Mouse (Mus musculus) hindbrain, embryonic 13.5 days (tissue): ENCODE results near the gene Cd5. TPM values are rescaled to one million over a fixed set of nuclear protein-coding genes. Genes with fewer than 3 reads are reported as not detected.

Experiments
- ATAC-seq: fragments of 200-750 bp; cut with Nextera tagmentation; 2 replicates; pipeline ENCODE4 v1.8.0; 2017; ENCODE audit warnings: moderate TSS enrichment; ENCODE audit not compliant: low FRiP score
- H3K27ac ChIP-seq: fragments of 300-500 bp; sonication (generic); 2 replicates; pipeline ENCODE4 v1.5.1; 2015; ENCODE audit warnings: inconsistent platforms, mild to moderate bottlenecking, moderate library complexity
- H3K27me3 ChIP-seq: fragments of 300-500 bp; sonication (generic); 2 replicates; pipeline ENCODE4 v1.6.1; 2015; ENCODE audit warnings: mild to moderate bottlenecking, inconsistent platforms
- H3K36me3 ChIP-seq: fragments of 300-500 bp; sonication (generic); 2 replicates; pipeline ENCODE4 v1.6.1; 2015; ENCODE audit warnings: mild to moderate bottlenecking, inconsistent platforms
- H3K4me1 ChIP-seq: fragments of 300-500 bp; sonication (generic); replicated peaks from 2 replicates; pipeline ENCODE4 v1.6.1; 2015; ENCODE audit warnings: inconsistent platforms
- H3K4me2 ChIP-seq: fragments of 300-500 bp; sonication (generic); 2 replicates; pipeline ENCODE4 v1.6.1; 2015; ENCODE audit warnings: inconsistent platforms, mild to moderate bottlenecking, moderate library complexity
- H3K4me3 ChIP-seq: fragments of 300-500 bp; sonication (generic); 2 replicates; pipeline ENCODE4 v1.5.1; 2015; ENCODE audit warnings: mild to moderate bottlenecking, inconsistent platforms
- H3K9ac ChIP-seq: fragments of 300-500 bp; sonication (generic); 2 replicates; pipeline ENCODE4 v1.6.1; 2015; ENCODE audit warnings: mild to moderate bottlenecking, inconsistent platforms
- H3K9me3 ChIP-seq: fragments of 300-500 bp; sonication (generic); 2 replicates; pipeline ENCODE4 v1.6.1; 2016; ENCODE audit warnings: inconsistent platforms
- WGBS: fragments of 180-500 bp; shearing (Covaris S2); methylation state at CpG from one replicate; pipeline ENCODE4 v1.1.7; 2015; 5-methylcytosine and 5-hydroxymethylcytosine counted together
- polyA plus RNA-seq: library from polyadenylated mRNA; unstranded; fragments of >200 nt; fragmentation: Nextera tagmentation; extraction: Ambion mirVana; gene quantifications from 2 replicates; pipeline ENCODE4 v1.2.1, GENCODE M21; 2015

Gene Cd5
- polyA plus RNA-seq, 1 experiment from 2014 or later: 0.35 TPM

- ATAC-seq: no peak
- Histone ChIP-seq H3K4me1 (peaks cover 33% of the 10 kb centered on the region), H3K9ac (no peak overlapping the region), H3K9me3 (no peaks in the 10 kb centered on the region), H3K4me3 (no peak overlapping the region), H3K27ac (peak overlapping the region; percentile 93), H3K27me3 (no peaks in the 10 kb centered on the region), H3K4me2 (no peak overlapping the region), H3K36me3 (peaks cover 58% of the 10 kb centered on the region)
- WGBS: 49% methylated on average over 6 of the region's 6 CpGs
These were observed 29.9 kb downstream of the Cd5 start for GRCm38 (mm10) chr19:10708900-10709299.

GRCm38 (mm10) chr19:10707881-10708280, 30.9 kb downstream of the Cd5 start:
- ATAC-seq: no peak
- H3K4me3 ChIP-seq: no peak overlapping the region
- peaks cover 33% of the 10 kb centered on the region for H3K4me1 ChIP-seq
- H3K27ac ChIP-seq: no peak overlapping the region; the same call in 1 of the 2 replicates
- H3K27me3 ChIP-seq: no peaks in the 10 kb centered on the region
- H3K36me3 ChIP-seq: peaks cover 48% of the 10 kb centered on the region
- WGBS: 94% methylated on average over 1 of the region's 1 CpGs
- no peak overlapping the region for H3K4me2 ChIP-seq
- no peaks in the 10 kb centered on the region for H3K9me3 ChIP-seq
- no peak overlapping the region for H3K9ac ChIP-seq

GRCm38 (mm10) chr19:10707087-10707875, 31.5 kb downstream of the Cd5 start:
- no peak overlapping the region for H3K9ac ChIP-seq
- no peak for ATAC-seq
- H3K27ac ChIP-seq: no peak overlapping the region; the same call in 1 of the 2 replicates
- no peaks in the 10 kb centered on the region for H3K9me3 ChIP-seq
- peaks cover 42% of the 10 kb centered on the region for H3K36me3 ChIP-seq
- WGBS: 75% methylated on average over 13 of the region's 13 CpGs
- H3K4me3 ChIP-seq: no peak overlapping the region
- H3K4me2 ChIP-seq: no peak overlapping the region
- no peaks in the 10 kb centered on the region for H3K27me3 ChIP-seq
- peaks cover 33% of the 10 kb centered on the region for H3K4me1 ChIP-seq

DNA sequence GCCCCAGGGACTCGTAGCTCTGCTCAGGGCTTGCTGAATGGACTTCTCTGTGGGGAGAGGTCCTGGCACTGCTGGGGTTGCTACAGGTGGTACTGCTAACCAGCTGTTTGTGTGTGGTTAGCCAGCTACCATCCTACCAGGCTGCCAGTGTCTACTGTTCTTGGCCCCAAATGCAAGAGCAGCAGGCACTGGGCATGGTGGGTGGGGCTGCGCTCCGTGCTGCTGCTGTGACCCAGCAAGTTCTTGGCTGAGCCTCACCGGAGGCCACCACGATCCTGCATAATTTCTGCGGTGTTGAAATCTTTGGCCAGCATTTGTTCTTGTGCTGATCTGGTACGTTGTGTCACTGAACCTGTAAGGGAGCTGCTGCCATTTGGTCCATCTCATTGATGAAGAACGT, 35.3 kb downstream of the Cd5 start:
- peaks cover 18% of the 10 kb centered on the region for H3K36me3 ChIP-seq
- peaks cover 41% of the 10 kb centered on the region for H3K4me1 ChIP-seq
- no peaks in the 10 kb centered on the region for H3K27me3 ChIP-seq
- 91% methylated on average over 8 of the region's 8 CpGs for WGBS
- H3K4me2 ChIP-seq: no peak overlapping the region
- no peaks in the 10 kb centered on the region for H3K9me3 ChIP-seq
- ATAC-seq: no peak
- no peak overlapping the region for H3K27ac ChIP-seq
- H3K4me3 ChIP-seq: no peak overlapping the region
- no peak overlapping the region; the same call in 1 of the 2 replicates for H3K9ac ChIP-seq

DNA sequence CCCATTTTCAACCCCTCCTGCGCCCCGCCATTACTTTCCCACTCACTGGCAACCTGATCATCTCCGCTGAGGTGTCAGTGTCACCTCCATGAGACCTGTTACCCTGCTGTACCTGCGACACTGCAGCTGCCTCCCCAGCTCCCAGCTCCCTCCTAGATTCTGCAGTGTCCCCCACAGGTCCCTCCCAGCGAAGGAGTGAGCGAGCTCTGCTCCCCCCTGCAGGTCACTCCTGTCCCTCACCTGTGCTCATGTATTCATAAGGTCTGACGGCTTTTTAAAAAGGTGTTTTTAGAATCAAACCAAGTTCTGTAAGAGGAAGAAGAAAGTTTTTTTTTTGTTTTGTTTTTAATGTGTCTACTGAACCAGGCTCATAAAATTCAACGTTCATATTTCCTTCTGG, 36.7 kb downstream of the Cd5 start:
- no peaks in the 10 kb centered on the region for H3K9me3 ChIP-seq
- whole genome bisulfite sequencing: 88% methylated on average over 8 of the region's 8 CpGs
- H3K36me3 ChIP-seq: peaks cover 6% of the 10 kb centered on the region
- H3K4me1 ChIP-seq: peaks cover 55% of the 10 kb centered on the region
- H3K27me3 ChIP-seq: no peaks in the 10 kb centered on the region
- no peak overlapping the region for H3K4me2 ChIP-seq
- H3K27ac ChIP-seq: no peak overlapping the region
- H3K4me3 ChIP-seq: no peak overlapping the region
- H3K9ac ChIP-seq: no peak overlapping the region
- no peak for ATAC-seq

DNA sequence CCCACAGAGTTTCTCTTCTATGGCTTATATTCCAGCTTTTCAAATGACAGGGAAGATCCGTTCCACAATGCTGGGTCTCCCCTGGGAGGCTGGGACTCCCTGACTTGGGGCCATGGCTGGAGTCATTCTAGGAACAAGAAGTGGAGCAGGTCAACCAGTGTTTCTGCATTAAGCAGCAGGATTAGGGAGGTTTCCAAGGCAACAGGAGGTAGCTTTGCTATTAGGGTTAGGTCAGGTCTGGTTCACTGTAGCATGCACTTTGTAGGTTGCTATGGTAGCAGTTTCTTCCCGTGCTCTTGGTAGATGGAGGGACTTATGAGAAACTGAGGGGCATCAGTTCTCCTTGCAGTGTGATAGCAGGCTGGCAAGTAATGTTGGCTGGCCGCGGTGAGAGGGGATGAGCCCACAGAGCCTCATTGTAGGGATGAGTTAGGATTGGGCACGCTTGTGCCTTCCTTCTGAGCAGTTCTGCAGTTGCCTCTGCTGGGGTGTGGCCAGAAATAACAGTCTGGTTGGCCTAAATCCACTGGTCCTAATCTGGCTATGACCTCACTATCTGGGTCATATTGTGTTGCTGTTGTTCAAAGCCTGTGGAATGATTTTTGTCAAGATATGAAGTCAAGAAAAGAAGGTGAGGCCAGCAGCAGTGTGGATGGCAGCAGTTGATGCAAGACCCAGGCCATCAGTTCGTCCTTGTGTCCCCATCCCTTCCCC, 37.6 kb downstream of the Cd5 start:
- no peak overlapping the region for H3K4me2 ChIP-seq
- whole genome bisulfite sequencing: 55% methylated on average over 6 of the region's 6 CpGs
- H3K27ac ChIP-seq: no peak overlapping the region

GRCm38 (mm10) chr19:10699851-10700250, 39.0 kb downstream of the Cd5 start:
- Histone ChIP-seq H3K9ac (no peak overlapping the region), H3K4me2 (no peak overlapping the region), H3K4me3 (no peak overlapping the region), H3K9me3 (no peaks in the 10 kb centered on the region), H3K27me3 (no peaks in the 10 kb centered on the region), H3K27ac (peak overlapping the region; percentile 32), H3K36me3 (no peaks in the 10 kb centered on the region), H3K4me1 (peaks cover 69% of the 10 kb centered on the region)
- ATAC-seq: no peak
- WGBS: 71% methylated on average over 9 of the region's 9 CpGs

More for the DNA sequence above, 37.6 kb downstream of the Cd5 start:
- Histone ChIP-seq H3K36me3 (no peaks in the 10 kb centered on the region), H3K9me3 (no peaks in the 10 kb centered on the region), H3K27me3 (no peaks in the 10 kb centered on the region), H3K4me3 (no peak overlapping the region), H3K9ac (no peak overlapping the region), H3K4me1 (peaks cover 63% of the 10 kb centered on the region)
- no peak for ATAC-seq

GRCm38 (mm10) chr19:10698131-10698991, 40.4 kb downstream of the Cd5 start:
- Histone ChIP-seq H3K27ac (peak overlapping the region; percentile 35; the same call in 1 of the 2 replicates), H3K36me3 (no peaks in the 10 kb centered on the region), H3K9ac (0 out of 2 replicates have a peak overlapping the region, but pooled peaks have one; percentile 8), H3K4me1 (peaks cover 72% of the 10 kb centered on the region), H3K9me3 (no peaks in the 10 kb centered on the region), H3K4me3 (no peak overlapping the region), H3K4me2 (no peak overlapping the region), H3K27me3 (no peaks in the 10 kb centered on the region)
- 0 out of 2 replicates have a peak, but pooled peaks have one; percentile 18 for ATAC-seq
- WGBS: 69% methylated on average over 9 of the region's 9 CpGs

DNA sequence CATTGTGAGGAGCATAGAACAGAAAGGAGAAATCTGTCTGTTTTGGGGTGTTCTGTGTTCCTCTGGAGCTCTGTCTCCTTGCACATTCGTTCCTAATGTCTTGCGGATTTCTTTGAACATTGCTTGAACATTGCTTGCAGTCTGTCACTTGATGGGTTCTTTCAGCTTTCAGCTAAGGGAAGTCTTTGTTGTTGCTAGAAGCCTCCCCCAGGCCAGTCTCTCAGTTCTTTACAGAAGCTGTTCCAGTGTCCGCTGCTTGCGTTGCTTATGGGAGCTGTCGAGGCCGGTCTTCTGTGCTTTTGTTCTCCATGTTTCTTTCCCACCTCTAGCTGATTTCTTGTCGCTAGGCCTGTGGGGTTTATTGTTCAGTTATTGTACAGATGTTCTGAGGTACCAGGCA, 43.0 kb downstream of the Cd5 start:
- ATAC-seq: no peak
- H3K9ac ChIP-seq: peak overlapping the region; percentile 61

DNA sequence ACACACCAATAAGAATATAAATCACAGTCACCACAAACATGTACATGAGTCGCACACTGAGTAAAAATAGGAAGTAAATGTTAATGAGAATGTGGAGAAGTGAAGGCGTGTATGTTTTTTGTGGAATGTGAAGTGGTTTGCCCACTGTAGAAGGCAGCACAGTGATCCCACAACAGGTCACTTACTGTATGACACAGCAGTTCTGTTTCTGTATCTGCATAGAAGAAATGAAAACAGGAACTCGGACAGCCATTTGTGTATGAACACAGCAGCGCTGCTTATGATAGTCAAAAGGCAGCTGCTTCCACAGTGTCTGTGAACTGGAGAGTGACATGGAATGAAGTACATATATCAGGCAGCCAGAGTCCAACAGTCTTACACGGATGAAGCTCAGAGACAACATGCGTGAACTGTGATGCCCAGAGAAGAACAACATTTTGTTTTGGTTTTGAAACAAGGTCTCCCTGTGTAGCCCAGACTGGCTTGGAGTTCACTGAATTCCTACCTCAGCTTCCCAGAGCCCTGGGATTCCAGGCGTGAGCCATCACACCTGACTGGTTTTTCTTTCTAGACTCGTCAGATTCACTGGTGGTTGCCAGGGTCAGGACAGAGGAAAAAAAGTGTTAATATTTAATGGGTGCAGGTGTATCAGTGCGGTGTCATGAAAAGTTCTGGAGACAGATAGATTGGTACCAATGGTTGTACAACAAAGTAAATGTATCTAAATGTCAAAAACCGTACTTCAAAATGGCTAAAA, 44.7 kb downstream of the Cd5 start:
- ATAC-seq: no peak
- Histone ChIP-seq H3K9me3 (no peaks in the 10 kb centered on the region), H3K27me3 (no peaks in the 10 kb centered on the region), H3K4me2 (no peak overlapping the region), H3K27ac (0 out of 2 replicates have a peak overlapping the region, but pooled peaks have one; percentile 2), H3K9ac (no peak overlapping the region), H3K4me3 (no peak overlapping the region), H3K36me3 (no peaks in the 10 kb centered on the region), H3K4me1 (peaks cover 75% of the 10 kb centered on the region)
- 90% methylated on average over 10 of the region's 10 CpGs for WGBS

More for the DNA sequence above, 43.0 kb downstream of the Cd5 start:
- no peak overlapping the region for H3K4me3 ChIP-seq
- peaks cover 75% of the 10 kb centered on the region for H3K4me1 ChIP-seq
- no peaks in the 10 kb centered on the region for H3K27me3 ChIP-seq
- peak overlapping the region; percentile 25 for H3K4me2 ChIP-seq
- H3K27ac ChIP-seq: peak overlapping the region; percentile 82
- H3K9me3 ChIP-seq: no peaks in the 10 kb centered on the region
- WGBS: 18% methylated on average over 7 of the region's 7 CpGs
- no peaks in the 10 kb centered on the region for H3K36me3 ChIP-seq

DNA sequence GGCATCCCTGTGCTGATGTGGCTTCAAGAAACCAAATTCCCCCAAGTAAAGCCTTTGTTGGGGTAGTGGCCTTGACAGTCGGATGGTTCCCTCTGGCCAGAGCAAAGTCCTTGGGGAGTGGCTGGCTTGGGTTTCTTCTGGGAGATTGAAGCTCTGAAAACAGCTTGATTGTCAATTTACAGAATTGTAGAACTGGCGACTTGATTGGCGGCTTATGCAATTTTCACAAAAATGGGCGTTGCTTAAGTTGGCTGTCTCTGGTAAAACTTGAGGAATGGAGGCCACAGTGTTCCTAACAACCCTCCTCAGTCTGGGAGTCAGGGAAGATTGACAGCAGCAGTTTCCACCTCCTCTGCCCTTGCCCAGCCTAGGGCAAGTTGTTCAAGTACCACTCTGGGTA, 46.4 kb downstream of the Cd5 start:
- Histone ChIP-seq H3K36me3 (no peaks in the 10 kb centered on the region), H3K27me3 (no peaks in the 10 kb centered on the region), H3K4me3 (no peak overlapping the region), H3K4me1 (peaks cover 66% of the 10 kb centered on the region), H3K9ac (no peak overlapping the region), H3K4me2 (no peak overlapping the region), H3K9me3 (no peaks in the 10 kb centered on the region), H3K27ac (no peak overlapping the region)
- 93% methylated on average over 4 of the region's 4 CpGs for WGBS
- ATAC-seq: no peak
